In the genomic region with DNA sequence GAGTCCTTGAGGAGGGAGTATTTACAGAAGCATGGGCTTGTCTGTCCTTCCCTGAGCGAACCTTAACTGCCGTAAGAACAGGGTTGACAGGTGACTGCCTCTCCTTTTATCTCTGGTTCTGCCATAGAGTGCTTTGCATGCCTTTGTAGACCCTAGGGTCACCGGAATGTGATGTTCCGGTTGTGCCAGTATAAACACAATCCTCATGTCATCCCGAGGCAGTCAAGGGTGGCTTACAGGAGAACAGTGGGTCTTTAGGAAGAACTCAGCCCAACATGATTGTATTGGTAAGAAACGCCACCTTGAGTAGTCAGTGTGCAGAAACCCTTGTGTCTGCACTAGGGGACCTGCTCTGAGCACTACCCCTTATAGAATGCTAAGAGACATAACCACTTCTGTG, we compare ENCODE assay signal across 23 mouse cellular contexts.
"Had no signal": no experiment of that assay in that cellular context is flagged by ENCODE, and none has a peak within 500 bp of the region (broad histone marks: within the 10 kb centered on the region; RNA-seq: fewer than 3 reads in every experiment).

No protein-coding gene starts in this region.

- H3K4me2 ChIP-seq: heart, embryonic 11.5 days; heart, embryonic 13.5 days; heart, embryonic 15.5 days; hindbrain, embryonic 13.5 days; hindbrain, embryonic 15.5 days; limb, embryonic 13.5 days; limb, embryonic 15.5 days; liver, embryonic 12.5 days had no signal

- H3K4me1 ChIP-seq: hindbrain, embryonic 13.5 days; hindbrain, embryonic 15.5 days; limb, embryonic 13.5 days; limb, embryonic 15.5 days had no signal

- H3K27me3 ChIP-seq: heart, embryonic 13.5 days; heart, embryonic 15.5 days; hindbrain, embryonic 13.5 days; hindbrain, embryonic 15.5 days; limb, embryonic 13.5 days; limb, embryonic 15.5 days; liver, embryonic 12.5 days had no signal

- H3K9ac ChIP-seq: heart, embryonic 13.5 days; heart, embryonic 15.5 days; hindbrain, embryonic 13.5 days; hindbrain, embryonic 15.5 days; limb, embryonic 13.5 days; limb, embryonic 15.5 days; liver, embryonic 12.5 days; liver, embryonic 14.5 days had no signal

- H3K27ac ChIP-seq: heart, adult 2 months; heart, embryonic 13.5 days; heart, embryonic 15.5 days; hindbrain, embryonic 13.5 days; hindbrain, embryonic 15.5 days; hindbrain, postnatal 0 days; limb, embryonic 13.5 days; limb, embryonic 15.5 days; liver, embryonic 12.5 days; liver, embryonic 14.5 days had no signal

- DNase-seq: gastrocnemius, postnatal 14 days; gastrocnemius, postnatal 36 days; heart, adult 11 months; heart, adult 2 months; heart, postnatal 14 days; heart, postnatal 36 days; kidney, adult 18-20 months; kidney, adult 9 months; kidney, postnatal 36 days; layer of hippocampus, adult 9-11 months; layer of hippocampus, postnatal 36 days; left cerebral cortex, postnatal 4 days had no signal

- H3K4me3 ChIP-seq: heart, adult 2 months; heart, embryonic 13.5 days; heart, embryonic 15.5 days; hindbrain, embryonic 13.5 days; hindbrain, embryonic 15.5 days; limb, embryonic 13.5 days; limb, embryonic 15.5 days; liver, embryonic 12.5 days had no signal

- H3K9me3 ChIP-seq: heart, embryonic 13.5 days; heart, embryonic 15.5 days; hindbrain, embryonic 13.5 days; hindbrain, embryonic 15.5 days; limb, embryonic 13.5 days; limb, embryonic 15.5 days; liver, embryonic 12.5 days had no signal

- ATAC-seq: hindbrain, postnatal 0 days; intestine, embryonic 16.5 days; liver, embryonic 12.5 days had no signal
